Mouse (Mus musculus) testis, adult 2 months (tissue): ENCODE measurements around the gene Ext2.

Source experiments
- CTCF ChIP-seq: fragments of 200-500 bp; IDR thresholded peaks from 2 replicates; pipeline ENCODE4 v1.5.1; 2012; ENCODE audit warnings: low read depth, mild to moderate bottlenecking, inconsistent platforms, low read length, moderate library complexity; ENCODE audit not compliant: control insufficient read depth, insufficient read depth, insufficient replicate concordance
- POLR2A ChIP-seq: fragments of 200-500 bp; IDR thresholded peaks from 2 replicates; pipeline ENCODE4 v1.6.1; 2012; ENCODE audit warnings: low read depth, mild to moderate bottlenecking, inconsistent platforms, low read length, moderate library complexity; ENCODE audit not compliant: control insufficient read depth

- TF ChIP-seq CTCF (no peak), POLR2A (no peak)
These were observed 179.0 kb downstream of the Ext2 start for GRCm38 (mm10) chr2:93643403-93643780.
